Mouse (Mus musculus) retina, adult 2 months (tissue): ENCODE measurements around the gene Nhsl1.
"Not testable (repeated sequence)": the region's sequence is repeated elsewhere in the genome, so short reads cannot be mapped to it uniquely, and the experiment has no call there.

Source experiments
- DNase-seq: peaks from one replicate; pipeline ENCODE4 v3.0.0-alpha.2; 2012; ENCODE audit warnings: low read depth, low spot score

Gene Nhsl1

GRCm38 (mm10) chr10:18528475-18528874 is 209.7 kb downstream of the Nhsl1 start:
- DNase-seq: no peak

- DNase-seq: no peak
Observed at GRCm38 (mm10) chr10:18529177-18529576, 210.4 kb downstream of the Nhsl1 start.

GRCm38 (mm10) chr10:18530161-18530560 is 211.4 kb downstream of the Nhsl1 start:
- DNase-seq: no peak

- DNase-seq: no peak
Observed at GRCm38 (mm10) chr10:18532293-18532692, 213.5 kb downstream of the Nhsl1 start.

GRCm38 (mm10) chr10:18536889-18537288 is 218.1 kb downstream of the Nhsl1 start:
- no peak for DNase-seq

GRCm38 (mm10) chr10:18545309-18545708 is 226.5 kb downstream of the Nhsl1 start:
- no peak for DNase-seq

- DNase-seq: peak; percentile 60
Observed at GRCm38 (mm10) chr10:18545813-18546235, 227.0 kb downstream of the Nhsl1 start, which contains the start of gene Hebp2. TSS of gene Hebp2 (minus strand) at chr10:18546076.

GRCm38 (mm10) chr10:18547381-18547780 is 228.6 kb downstream of the Nhsl1 start:
- DNase-seq: no peak

- no peak for DNase-seq
Observed at GRCm38 (mm10) chr10:18549321-18550216, 230.8 kb downstream of the Nhsl1 start.

- not testable (repeated sequence) for DNase-seq
Observed at GRCm38 (mm10) chr10:18559076-18559475, 240.3 kb downstream of the Nhsl1 start.

- DNase-seq: no peak
Observed at GRCm38 (mm10) chr10:18561445-18561844, 242.7 kb downstream of the Nhsl1 start.

- DNase-seq: no peak
Observed at GRCm38 (mm10) chr10:18562940-18563339, 244.2 kb downstream of the Nhsl1 start.

- DNase-seq: no peak
Observed at GRCm38 (mm10) chr10:18572581-18572980, 253.8 kb downstream of the Nhsl1 start.
